Mouse (Mus musculus): ENCODE measurements around the gene Exosc6. TPM values are rescaled to one million over a fixed set of nuclear protein-coding genes. Genes with fewer than 3 reads are reported as not detected.
"Not testable (repeated sequence)": the region's sequence is repeated elsewhere in the genome, so short reads cannot be mapped to it uniquely, and the experiment has no call there.

The Exosc6 gene
- polyA plus RNA-seq, 1 experiment from 2014 or later = not detected

DNA sequence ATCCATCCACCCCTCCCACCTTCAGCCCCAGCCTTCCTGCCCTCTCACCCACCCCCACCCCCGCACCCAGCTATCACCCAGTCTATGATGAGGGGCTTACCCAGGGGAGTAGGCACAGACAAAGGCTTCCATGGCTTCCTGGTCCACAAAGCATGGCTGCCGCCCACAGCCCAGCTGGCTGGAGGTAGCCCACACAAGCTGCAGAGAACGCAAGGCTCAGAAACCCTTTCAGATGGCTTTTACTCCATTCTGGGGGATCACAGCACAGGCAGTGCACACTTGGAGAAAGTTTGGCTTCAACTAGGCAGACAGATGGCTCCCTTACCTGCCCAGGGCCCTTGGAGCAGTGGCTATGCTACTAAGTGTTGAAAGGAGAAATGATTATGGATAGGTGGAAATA, 19.8 kb downstream of the Exosc6 start:
- no peak overlapping the region for H3K27ac ChIP-seq
- H3K4me1 ChIP-seq (replicated peaks; ENCODE audit: control insufficient read depth, insufficient read depth, low read length) = no peaks in the 10 kb centered on the region
- ATAC-seq (ENCODE audit: low FRiP score) (no peak), DNase-seq (ENCODE audit: low spot score) (no peak)
- no peaks in the 10 kb centered on the region for H3K36me3 ChIP-seq (replicated peaks; ENCODE audit: control insufficient read depth, insufficient read depth)
- no peaks in the 10 kb centered on the region for H3K9me3 ChIP-seq (ENCODE audit: control insufficient read depth, low read length)
- H3K4me3 ChIP-seq (replicated peaks; ENCODE audit: low read length) = no peak overlapping the region
- H3K9ac ChIP-seq = no peak overlapping the region
- 72% methylated on average over 3 of the region's 3 CpGs for WGBS
- H3K4me2 ChIP-seq (replicated peaks) = no peak overlapping the region
- H3K27me3 ChIP-seq (ENCODE audit: control insufficient read depth, insufficient read depth, low read length) = no peaks in the 10 kb centered on the region

DNA sequence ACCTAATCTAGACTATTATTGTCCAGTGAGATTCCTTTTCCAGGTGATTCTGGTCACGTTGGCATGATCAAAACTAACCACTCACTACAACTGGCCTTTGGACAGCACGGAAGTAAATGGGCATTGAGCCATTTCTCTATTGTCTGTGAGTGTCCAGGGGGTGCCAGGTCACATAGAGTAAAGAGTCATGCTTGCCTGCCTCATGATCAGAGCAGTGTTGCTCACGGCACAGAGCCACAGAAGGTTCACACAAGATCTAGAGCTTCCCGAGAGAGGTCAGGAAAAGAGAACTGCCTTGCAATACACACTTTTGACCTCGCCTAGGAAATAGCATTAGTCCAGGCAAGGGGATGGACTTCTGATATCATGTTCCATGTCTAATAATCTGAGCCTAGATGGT, 23.3 kb downstream of the Exosc6 start:
- Histone ChIP-seq H3K9me3 (ENCODE audit: control insufficient read depth, low read length) (no peaks in the 10 kb centered on the region), H3K4me1 (replicated peaks; ENCODE audit: control insufficient read depth, insufficient read depth, low read length) (no peaks in the 10 kb centered on the region; the same call in 1 of the 2 replicates), H3K4me3 (replicated peaks; ENCODE audit: low read length) (no peak overlapping the region), H3K27ac (no peak overlapping the region), H3K9ac (no peak overlapping the region), H3K4me2 (replicated peaks) (no peak overlapping the region), H3K27me3 (ENCODE audit: control insufficient read depth, insufficient read depth, low read length) (no peaks in the 10 kb centered on the region), H3K36me3 (replicated peaks; ENCODE audit: control insufficient read depth, insufficient read depth) (no peaks in the 10 kb centered on the region)
- WGBS = 61% methylated on average over 5 of the region's 5 CpGs
- DNase-seq (ENCODE audit: low spot score) = no peak
- ATAC-seq (ENCODE audit: low FRiP score) = no peak

DNA sequence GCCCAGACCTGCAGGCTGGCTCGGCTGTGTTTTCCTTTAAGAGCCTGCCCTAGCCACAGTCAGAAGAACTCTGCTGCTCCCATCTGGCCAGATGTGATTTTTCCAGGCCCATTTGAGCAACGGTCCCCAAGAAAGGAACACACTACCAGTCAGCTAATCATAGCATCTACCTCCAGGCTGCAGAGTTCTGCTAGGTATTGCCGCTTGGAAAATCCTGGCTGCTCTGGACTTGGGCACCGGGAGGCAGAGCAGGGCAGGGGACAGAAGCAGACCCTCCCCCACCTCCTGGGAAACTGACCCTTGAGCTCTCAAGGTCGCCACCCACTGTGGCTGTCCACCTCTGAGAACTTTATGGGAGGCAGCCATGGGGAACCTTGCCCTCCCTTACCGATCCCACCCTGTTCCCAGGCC, 23.7 kb downstream of the Exosc6 start:
- Histone ChIP-seq H3K27me3 (ENCODE audit: control insufficient read depth, insufficient read depth, low read length) (no peaks in the 10 kb centered on the region), H3K27ac (no peak overlapping the region), H3K4me2 (replicated peaks) (no peak overlapping the region), H3K9ac (no peak overlapping the region), H3K4me1 (replicated peaks; ENCODE audit: control insufficient read depth, insufficient read depth, low read length) (no peaks in the 10 kb centered on the region; the same call in 1 of the 2 replicates), H3K4me3 (replicated peaks; ENCODE audit: low read length) (no peak overlapping the region), H3K36me3 (replicated peaks; ENCODE audit: control insufficient read depth, insufficient read depth) (no peaks in the 10 kb centered on the region), H3K9me3 (ENCODE audit: control insufficient read depth, low read length) (no peaks in the 10 kb centered on the region)
- DNase-seq (ENCODE audit: low spot score) (no peak), ATAC-seq (ENCODE audit: low FRiP score) (no peak)
- 38% methylated on average over 6 of the region's 6 CpGs for WGBS

DNA sequence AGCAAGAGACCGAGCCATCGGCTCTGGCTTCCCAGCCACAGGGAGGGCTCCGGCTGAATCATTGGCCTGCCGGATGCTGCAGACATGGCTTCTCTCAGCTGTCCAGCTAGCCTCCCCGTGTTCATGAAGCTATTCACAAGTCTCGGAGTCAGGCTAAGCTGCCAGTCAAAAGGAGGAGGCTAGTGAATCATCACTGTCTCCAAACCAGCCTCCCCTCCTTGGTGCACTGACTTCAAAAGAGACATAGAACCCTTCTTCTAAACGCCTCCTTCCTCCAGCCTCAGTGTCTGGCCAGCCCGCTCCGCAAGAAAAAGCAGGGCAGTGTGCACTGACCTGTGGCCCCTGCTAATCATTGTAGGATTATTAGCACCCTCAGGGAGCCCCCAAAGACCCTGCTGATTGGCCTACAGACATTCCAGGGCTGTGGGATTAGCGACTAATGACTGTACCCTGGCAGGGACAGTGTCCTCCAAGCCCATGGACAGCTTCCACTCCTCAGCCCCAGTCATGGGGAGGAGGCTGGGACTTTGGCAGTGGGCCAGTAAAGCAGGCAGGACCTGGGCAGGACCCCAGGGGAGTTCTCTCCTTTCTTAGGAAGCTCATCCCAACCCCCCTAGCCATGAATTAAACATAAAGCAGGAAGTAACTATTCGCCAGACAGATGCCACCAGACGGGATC, 25.6 kb downstream of the Exosc6 start:
- H3K27ac ChIP-seq = no peak overlapping the region
- no peak overlapping the region for H3K4me3 ChIP-seq (replicated peaks; ENCODE audit: low read length)
- H3K4me1 ChIP-seq (replicated peaks; ENCODE audit: control insufficient read depth, insufficient read depth, low read length) = no peaks in the 10 kb centered on the region; the same call in 1 of the 2 replicates
- DNase-seq (ENCODE audit: low spot score) (no peak), ATAC-seq (ENCODE audit: low FRiP score) (no peak)
- H3K27me3 ChIP-seq (ENCODE audit: control insufficient read depth, insufficient read depth, low read length) = no peaks in the 10 kb centered on the region
- no peak overlapping the region for H3K4me2 ChIP-seq (replicated peaks)
- 47% methylated on average over 12 of the region's 12 CpGs for WGBS
- H3K36me3 ChIP-seq (replicated peaks; ENCODE audit: control insufficient read depth, insufficient read depth) = no peaks in the 10 kb centered on the region
- H3K9me3 ChIP-seq (ENCODE audit: control insufficient read depth, low read length) = no peaks in the 10 kb centered on the region
- no peak overlapping the region for H3K9ac ChIP-seq

DNA sequence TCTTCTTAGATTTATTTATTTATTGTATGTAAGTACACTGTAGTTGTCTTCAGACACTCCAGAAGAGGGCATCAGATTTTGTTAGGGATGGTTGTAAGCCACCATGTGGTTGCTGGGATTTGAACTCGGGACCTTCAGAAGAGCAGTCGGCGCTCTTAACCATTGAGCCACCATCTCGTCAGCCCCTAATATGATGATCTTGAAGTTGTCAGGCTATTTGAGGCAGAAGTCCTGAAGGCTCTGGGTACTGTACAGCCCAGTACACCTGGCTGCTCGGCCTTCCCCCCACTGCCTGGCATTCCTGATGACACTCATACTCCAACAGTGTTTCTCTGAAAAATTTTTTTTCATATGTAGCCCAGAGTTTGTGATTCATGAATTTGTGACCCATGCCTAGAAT, 27.8 kb downstream of the Exosc6 start:
- H3K4me2 ChIP-seq (replicated peaks); H3K27me3 ChIP-seq (ENCODE audit: control insufficient read depth, insufficient read depth, low read length); H3K36me3 ChIP-seq (replicated peaks; ENCODE audit: control insufficient read depth, insufficient read depth); H3K9ac ChIP-seq; H3K9me3 ChIP-seq (ENCODE audit: control insufficient read depth, low read length); ATAC-seq (ENCODE audit: low FRiP score); H3K4me3 ChIP-seq (replicated peaks; ENCODE audit: low read length); H3K27ac ChIP-seq; DNase-seq (ENCODE audit: low spot score); H3K4me1 ChIP-seq (replicated peaks; ENCODE audit: control insufficient read depth, insufficient read depth, low read length): not testable (repeated sequence)
- WGBS = 92% methylated on average over 5 of the region's 5 CpGs

DNA sequence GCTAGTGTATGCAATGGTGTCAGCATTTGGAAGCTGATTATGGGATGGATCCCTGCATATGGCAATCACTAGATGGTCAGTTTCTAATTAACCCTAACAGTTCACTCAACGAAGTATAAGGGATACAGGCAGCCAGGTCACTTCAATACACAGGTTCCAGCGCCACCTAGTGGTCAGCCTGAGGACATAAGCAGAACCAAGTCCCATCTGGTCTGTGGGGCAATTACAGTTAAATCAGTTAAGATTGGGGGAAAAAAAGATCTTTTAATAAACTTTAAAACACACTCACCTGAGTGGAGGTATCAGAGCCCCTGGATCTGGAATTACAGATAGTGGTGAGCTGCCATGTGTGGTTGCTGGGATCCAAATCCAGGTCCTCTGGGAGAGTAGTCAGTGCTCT, 34.0 kb downstream of the Exosc6 start:
- no peak overlapping the region for H3K9ac ChIP-seq
- no peaks in the 10 kb centered on the region for H3K9me3 ChIP-seq (ENCODE audit: control insufficient read depth, low read length)
- ATAC-seq (ENCODE audit: low FRiP score) (no peak), DNase-seq (ENCODE audit: low spot score) (peak; percentile 85)
- peaks cover under 1% of the 10 kb centered on the region; the same call in 1 of the 2 replicates for H3K4me1 ChIP-seq (replicated peaks; ENCODE audit: control insufficient read depth, insufficient read depth, low read length)
- H3K4me3 ChIP-seq (replicated peaks; ENCODE audit: low read length) = no peak overlapping the region
- H3K27me3 ChIP-seq (ENCODE audit: control insufficient read depth, insufficient read depth, low read length) = no peaks in the 10 kb centered on the region
- no peaks in the 10 kb centered on the region for H3K36me3 ChIP-seq (replicated peaks; ENCODE audit: control insufficient read depth, insufficient read depth)
- H3K27ac ChIP-seq = no peak overlapping the region
- no peak overlapping the region for H3K4me2 ChIP-seq (replicated peaks)
- WGBS = 0% methylated on average over 2 of the region's 2 CpGs

DNA sequence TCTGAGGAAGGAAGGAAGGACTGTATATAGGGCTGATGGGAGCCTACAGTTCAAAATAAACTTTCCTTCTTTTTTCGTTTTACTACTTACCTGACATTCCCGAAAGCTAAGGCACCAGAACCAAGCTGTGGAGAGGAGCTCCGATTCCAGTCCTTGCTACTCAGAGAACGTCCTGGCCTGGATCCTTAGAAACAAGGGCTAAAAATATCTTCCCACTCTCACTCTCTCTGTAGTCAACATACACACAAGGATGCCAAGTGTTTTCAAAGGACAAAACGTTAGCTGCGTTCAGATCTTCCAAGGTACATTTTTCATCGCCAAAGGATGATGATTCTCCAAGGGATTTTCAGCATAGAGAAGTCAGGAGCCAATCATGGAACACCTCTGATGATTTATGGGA, 35.6 kb downstream of the Exosc6 start:
- 79% methylated on average over 7 of the region's 7 CpGs for WGBS
- no peak overlapping the region for H3K4me3 ChIP-seq (replicated peaks; ENCODE audit: low read length)
- peaks cover 9% of the 10 kb centered on the region for H3K4me1 ChIP-seq (replicated peaks; ENCODE audit: control insufficient read depth, insufficient read depth, low read length)
- ATAC-seq (ENCODE audit: low FRiP score) (no peak), DNase-seq (ENCODE audit: low spot score) (no peak)
- H3K27me3 ChIP-seq (ENCODE audit: control insufficient read depth, insufficient read depth, low read length) = no peaks in the 10 kb centered on the region
- no peak overlapping the region for H3K4me2 ChIP-seq (replicated peaks)
- no peaks in the 10 kb centered on the region for H3K36me3 ChIP-seq (replicated peaks; ENCODE audit: control insufficient read depth, insufficient read depth)
- H3K27ac ChIP-seq = no peak overlapping the region
- H3K9me3 ChIP-seq (ENCODE audit: control insufficient read depth, low read length) = no peaks in the 10 kb centered on the region
- H3K9ac ChIP-seq = no peak overlapping the region

DNA sequence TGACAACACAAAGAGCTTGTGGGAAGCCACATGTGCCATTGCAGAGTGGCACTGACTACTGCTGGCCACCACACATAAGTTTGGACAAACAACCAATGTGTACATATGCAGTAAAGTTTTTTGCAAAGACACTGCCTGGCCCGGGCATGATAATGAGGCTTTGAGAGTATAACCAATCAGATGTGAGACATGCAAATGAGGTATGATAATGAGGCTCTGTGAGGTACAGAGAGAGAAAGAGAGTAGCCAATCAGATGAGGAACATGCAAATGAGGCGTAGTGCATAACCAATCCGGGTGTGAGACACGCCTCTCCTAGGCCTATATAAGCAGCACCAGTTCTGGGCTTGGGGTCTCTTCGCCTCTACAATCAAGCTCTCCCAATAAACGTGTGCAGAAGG, 36.2 kb downstream of the Exosc6 start, which contains the start of gene Clec18a:
TSS of gene Clec18a (minus strand) at position 101 of the 400 bp plus-strand sequence.
- 92% methylated on average over 4 of the region's 6 CpGs for WGBS
- ATAC-seq (ENCODE audit: low FRiP score) = not testable (repeated sequence)

DNA sequence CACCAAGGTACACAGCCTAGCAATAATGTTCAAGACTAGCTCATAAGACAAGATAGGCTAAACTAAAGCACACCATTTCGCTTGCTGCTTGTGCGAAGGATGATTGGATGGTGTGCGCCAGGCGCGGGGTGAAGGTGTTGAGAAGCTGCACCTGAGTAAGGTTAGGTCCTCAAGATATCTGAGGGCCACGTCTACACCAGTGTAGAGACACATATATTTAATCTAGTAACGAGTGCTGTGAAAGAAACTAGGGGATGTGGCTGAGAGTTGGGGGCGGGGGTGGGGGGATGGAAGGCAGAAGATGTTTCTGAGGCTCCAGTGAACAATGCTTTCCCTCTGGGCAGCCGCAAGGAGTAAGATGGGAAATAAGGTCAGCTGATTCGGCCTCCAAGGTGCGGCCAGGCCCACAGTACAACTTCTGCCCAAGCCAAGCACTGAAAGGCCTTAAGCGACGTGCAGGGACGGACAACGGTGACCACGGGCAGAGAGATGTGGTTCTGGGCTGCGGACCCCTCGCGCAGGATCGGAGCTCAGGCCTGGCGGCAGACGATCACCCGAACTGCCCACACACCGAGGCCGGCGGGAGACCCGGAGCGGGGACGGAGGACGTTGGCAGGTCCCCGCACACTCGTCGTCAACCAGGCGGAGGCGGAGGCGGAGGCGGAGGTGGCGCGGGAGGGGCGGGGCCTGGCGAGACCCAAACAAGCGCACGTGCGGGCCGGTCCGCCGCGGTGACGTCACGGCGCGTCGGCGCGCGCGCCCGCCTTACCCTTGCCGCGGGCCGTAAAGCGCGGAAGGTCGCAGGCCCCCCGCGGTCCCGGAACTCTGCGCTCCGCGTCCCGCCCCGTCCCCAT, 38.0 kb downstream of the Exosc6 start, which contains the start of gene Pdpr:
TSS of gene Pdpr (plus strand) at position 766 of the 854 bp plus-strand sequence.
- Histone ChIP-seq H3K4me1 (replicated peaks; ENCODE audit: control insufficient read depth, insufficient read depth, low read length) (peaks cover 9% of the 10 kb centered on the region), H3K27ac (peak within 1 kb of the TSS; percentile 58), H3K4me3 (replicated peaks; ENCODE audit: low read length) (peak within 1 kb of the TSS; percentile 61), H3K9ac (peak within 1 kb of the TSS; percentile 73), H3K4me2 (replicated peaks) (peak within 1 kb of the TSS; percentile 76), H3K36me3 (replicated peaks; ENCODE audit: control insufficient read depth, insufficient read depth) (no peaks in the 10 kb centered on the region), H3K27me3 (ENCODE audit: control insufficient read depth, insufficient read depth, low read length) (no peaks in the 10 kb centered on the region), H3K9me3 (ENCODE audit: control insufficient read depth, low read length) (no peaks in the 10 kb centered on the region)
- WGBS = 6% methylated on average over 66 of the region's 72 CpGs
- peak; percentile 91 for ATAC-seq (ENCODE audit: low FRiP score)
- DNase-seq (ENCODE audit: low spot score) = peak; percentile 89

More for the DNA sequence above, 36.2 kb downstream of the Exosc6 start, which contains the start of gene Clec18a:
- not testable (repeated sequence) for H3K4me2 ChIP-seq (replicated peaks); H3K4me3 ChIP-seq (replicated peaks; ENCODE audit: low read length); DNase-seq (ENCODE audit: low spot score); H3K36me3 ChIP-seq (replicated peaks; ENCODE audit: control insufficient read depth, insufficient read depth); H3K27me3 ChIP-seq (ENCODE audit: control insufficient read depth, insufficient read depth, low read length); H3K9me3 ChIP-seq (ENCODE audit: control insufficient read depth, low read length); H3K27ac ChIP-seq; H3K9ac ChIP-seq; H3K4me1 ChIP-seq (replicated peaks; ENCODE audit: control insufficient read depth, insufficient read depth, low read length)
